Mouse (Mus musculus) kidney, adult 9 months (tissue): ENCODE results near the gene Pdf.

Source experiments
- DNase-seq: peaks from one replicate; pipeline ENCODE4 v3.0.0; 2022

Gene Pdf

GRCm38 (mm10) chr8:107048061-107048941 lies at the start of gene Pdf:
Gene Pdf (minus strand): TSS chr8:107048614.
- DNase-seq = peak; percentile 83

- DNase-seq = peak; percentile 97
Observed at GRCm38 (mm10) chr8:107096366-107097036, 48.1 kb upstream of the Pdf start, which contains the start of gene Terf2. Gene Terf2 (minus strand): TSS chr8:107096547.

DNA sequence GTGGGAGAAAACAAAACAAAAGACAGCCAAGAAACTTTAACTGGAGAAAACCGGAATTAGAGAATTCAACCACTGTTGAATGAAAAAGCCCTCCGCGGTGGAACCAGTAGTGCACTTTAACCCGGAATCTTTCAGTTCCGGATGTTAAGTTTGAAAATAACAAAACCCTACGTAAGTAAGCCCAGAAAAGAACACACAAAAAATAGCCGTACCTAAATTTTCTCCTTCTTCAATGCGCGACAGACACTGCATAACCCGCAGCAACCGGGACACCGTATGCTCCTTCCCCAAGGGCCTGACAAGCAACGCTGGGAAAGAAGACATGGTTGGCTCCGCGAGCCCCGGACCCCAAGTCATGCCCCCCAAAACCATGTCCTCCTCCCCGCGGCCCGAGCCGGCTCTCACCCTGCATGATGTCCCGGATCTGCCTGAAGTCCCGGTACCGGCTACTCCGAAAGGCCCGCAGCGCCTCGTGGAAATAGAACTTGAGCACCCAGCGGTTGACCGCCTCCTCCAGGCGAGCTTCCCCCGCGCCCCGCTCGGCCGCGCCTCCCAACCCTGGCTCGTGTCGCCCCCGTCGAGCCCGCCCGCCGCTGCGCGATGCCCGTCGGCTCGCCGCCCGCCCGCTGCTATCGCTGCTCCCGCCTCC lies 47.4 kb upstream of the Pdf start:
- DNase-seq = peak; percentile 42

DNA sequence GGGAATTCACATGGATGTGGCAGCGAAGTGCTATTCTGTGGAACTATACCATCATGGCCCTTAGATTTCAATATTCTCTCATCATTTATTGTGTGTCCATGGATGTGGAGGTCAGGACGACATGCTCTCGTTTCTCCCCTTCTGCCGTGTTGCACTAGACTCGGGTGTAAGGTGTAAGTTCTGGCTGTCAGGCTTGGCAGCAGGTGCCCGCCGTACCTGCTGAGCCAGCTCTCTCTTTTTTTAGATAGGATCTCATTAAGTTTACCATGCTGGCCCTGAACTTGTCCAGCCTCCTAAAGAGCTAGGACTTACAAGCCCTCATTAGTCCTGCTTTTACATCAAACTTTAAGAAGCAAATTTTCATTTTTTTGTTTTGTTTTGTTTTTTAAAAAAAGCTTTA lies 42.1 kb upstream of the Pdf start:
- DNase-seq = no peak

GRCm38 (mm10) chr8:107088526-107089063 lies 40.2 kb upstream of the Pdf start:
- DNase-seq = no peak

- DNase-seq = no peak
Observed at GRCm38 (mm10) chr8:107086018-107086417, 37.6 kb upstream of the Pdf start.

- no peak for DNase-seq
Observed at GRCm38 (mm10) chr8:107085358-107085757, 36.9 kb upstream of the Pdf start.

DNA sequence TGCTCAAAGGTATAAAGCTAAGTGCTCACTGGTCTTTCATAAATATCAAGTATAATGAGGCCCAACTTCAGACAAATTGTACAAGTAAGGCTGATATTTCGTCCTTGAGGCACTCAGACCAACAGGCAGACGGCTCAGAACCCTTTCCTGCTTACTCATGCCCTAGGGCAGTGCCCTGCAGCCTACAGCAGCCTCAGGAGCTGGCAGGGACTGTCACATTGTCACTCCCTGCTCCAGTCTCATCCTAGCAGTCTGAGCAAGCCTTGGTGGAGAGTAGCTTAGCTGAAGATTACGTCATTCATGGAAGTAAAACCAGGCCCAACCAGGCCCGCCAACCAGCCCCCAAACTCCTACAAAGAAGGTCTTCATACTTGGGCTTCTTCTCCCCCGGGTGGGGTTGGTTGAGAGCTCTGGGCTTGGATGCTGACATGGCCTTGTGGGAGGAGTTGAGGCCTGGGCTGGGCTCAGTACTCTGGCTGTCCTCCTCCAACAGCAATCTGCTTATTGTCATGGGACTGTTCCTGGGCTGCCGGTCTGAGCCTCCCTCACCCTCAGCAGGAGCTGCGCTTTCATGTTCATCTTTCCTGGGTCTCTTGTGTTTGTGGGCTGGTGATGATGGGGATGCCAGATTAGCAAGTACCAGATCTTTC lies 27.9 kb upstream of the Pdf start:
- DNase-seq = no peak

- no peak for DNase-seq
Observed at GRCm38 (mm10) chr8:107074128-107074527, 25.7 kb upstream of the Pdf start.

DNA sequence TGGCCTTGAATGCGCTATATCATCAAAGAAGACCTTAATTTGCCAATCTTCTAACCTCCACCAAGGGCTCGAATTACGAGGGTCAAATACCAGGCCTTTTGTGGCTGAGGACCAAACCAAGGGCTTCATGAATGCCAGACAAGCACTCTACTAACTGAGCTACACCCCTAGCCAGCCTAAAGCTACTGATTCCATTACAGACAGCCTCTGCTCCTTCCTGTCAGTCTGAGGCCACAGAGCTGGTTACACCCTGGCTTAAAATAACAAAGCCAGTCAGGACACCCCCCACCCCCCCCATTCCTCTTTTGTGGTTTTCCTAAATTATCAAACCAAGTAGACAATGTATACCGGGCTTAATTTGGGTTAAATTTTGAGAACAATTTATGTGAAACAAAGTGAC lies 25.3 kb upstream of the Pdf start:
- no peak for DNase-seq

DNA sequence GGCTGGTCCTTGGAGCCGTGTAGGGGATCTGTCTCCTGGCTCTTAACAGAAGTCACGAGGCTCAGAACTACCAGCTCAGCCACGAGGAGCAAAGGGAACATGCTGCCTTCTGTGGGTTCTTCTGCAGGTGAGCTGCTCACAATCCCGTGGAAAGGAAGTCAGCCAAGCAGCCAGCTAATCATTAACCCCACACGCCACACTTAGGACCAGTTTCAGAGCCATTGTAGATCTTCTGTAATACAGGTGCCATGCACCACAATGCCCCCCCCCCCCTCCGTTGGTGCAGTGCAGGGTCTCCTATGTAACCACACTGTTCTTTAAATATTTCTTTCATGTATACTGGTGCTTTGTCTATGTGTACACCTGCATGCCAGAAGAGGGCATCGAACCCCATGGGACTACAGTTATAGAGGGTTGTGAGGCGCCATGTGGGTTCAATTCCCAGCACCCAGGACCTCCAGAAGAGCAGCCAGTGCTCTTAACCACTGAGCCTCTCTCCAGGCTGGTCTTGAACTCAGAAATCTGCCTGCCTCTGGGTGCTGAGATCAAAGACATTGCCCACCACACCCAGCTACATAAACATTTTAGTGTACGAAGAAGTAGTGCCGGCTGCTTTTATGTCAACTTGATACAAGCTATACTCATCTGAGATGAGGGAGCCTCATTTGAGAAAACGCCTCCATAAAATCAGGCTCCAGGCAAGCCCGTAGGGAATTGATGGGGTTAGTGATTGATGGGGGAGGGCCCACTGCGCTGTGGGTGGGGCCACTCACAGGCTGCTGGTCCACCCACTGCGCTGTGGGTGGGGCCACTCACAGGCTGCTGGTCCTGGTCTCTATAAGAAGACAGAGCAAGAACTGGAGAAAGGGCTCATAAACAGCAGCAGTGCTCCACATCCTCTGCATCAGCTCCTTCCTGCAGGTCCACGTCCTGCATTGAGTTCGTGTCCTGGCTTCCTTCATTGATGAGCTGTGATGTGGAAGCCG lies 17.4 kb upstream of the Pdf start, which contains the start of gene Tmed6:
Gene Tmed6, minus strand, starts transcription at position 134 of the 986 bp plus-strand sequence.
- DNase-seq = peak; percentile 91

GRCm38 (mm10) chr8:107062613-107063012 lies 14.2 kb upstream of the Pdf start:
- no peak for DNase-seq

DNA sequence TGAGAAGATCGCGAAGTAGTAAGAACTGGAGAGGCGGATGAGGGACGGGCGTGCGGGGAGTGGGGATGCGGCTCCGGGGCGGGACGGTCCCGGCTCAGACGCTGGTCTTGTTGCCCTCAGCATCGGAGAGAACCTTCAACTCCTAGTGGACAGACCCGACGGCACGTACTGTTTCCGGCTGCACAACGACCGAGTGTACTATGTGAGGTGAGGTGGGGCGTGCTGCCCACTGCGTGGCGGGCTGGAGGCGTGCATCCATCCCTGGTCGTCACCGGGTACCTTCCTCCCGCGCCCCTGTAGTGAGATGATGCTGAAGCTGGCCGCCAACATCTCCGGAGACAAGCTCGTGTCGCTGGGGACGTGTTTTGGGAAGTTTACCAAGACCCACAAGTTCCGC lies 8.6 kb upstream of the Pdf start:
- no peak for DNase-seq

- peak; percentile 99 for DNase-seq
Observed at GRCm38 (mm10) chr8:107056076-107056972, 7.9 kb upstream of the Pdf start, which contains the start of the genes Cog8 and Nip7. Gene Cog8 (minus strand): TSS chr8:107056689. Gene Nip7 (plus strand): TSS chr8:107056877.

- no peak for DNase-seq
Observed at GRCm38 (mm10) chr8:107052046-107052445, 3.6 kb upstream of the Pdf start.

DNA sequence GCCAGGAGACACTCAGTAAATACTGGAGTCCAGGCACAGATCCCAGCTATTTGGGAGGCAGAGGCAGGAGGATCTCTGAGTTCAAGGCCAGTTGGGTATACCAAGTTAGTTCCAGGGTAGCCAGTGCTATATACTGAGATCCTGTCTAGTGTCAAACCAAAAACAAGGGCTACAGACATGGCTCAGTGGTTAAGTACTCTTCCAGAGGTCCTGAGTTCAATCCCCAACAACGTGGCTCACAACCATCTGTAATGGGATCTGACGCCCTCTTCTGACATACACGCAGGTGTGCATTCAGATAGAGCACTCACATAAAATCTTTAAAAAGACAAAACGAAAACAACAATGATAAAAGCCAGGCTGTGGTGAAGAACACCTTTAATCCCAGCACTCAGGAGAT lies 1.1 kb upstream of the Pdf start:
- DNase-seq = no peak

- DNase-seq = no peak
Observed at GRCm38 (mm10) chr8:107046976-107047375, 1.4 kb downstream of the Pdf start.

DNA sequence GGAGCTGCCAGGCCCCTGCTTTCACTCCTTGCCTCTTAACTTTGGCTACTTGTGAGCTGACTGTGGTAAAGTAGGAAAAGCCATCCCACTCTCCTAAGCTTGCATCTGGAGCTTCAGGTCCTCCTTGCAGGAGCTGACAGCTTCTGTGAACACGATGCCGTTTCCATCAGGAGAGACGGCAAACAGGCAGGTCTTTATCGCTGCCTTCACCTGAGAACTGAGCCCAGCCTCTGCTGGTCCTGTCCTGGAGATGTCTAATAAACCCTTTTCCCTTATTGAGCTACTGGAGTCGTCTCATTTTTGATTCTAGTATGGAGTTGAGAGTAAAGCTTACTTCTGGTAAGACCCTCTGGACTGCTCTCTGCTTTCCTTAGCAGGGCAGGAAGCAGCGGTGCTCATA lies 2.9 kb downstream of the Pdf start:
- no peak for DNase-seq

DNA sequence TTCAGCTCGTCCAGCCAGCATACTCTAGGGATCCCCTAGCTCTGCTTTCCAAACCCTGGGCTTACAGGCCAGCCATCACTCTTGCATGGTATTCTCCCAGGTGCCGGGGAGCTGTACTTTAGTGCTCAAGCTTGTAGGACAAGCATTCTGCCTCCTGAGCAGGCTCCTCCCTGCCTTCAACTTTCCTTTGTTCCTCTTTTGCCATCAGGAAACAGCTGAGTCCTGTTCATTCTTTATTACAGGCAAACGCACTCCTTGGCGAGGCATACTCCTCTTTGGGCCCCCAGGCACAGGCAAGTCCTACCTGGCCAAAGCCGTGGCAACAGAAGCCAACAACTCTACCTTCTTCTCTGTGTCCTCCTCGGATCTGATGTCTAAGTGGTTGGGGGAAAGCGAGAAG lies 7.8 kb downstream of the Pdf start:
- DNase-seq = no peak

- peak; percentile 58 for DNase-seq
Observed at GRCm38 (mm10) chr8:107036626-107037025, 11.8 kb downstream of the Pdf start.
